Mouse (Mus musculus) cerebellum, adult 2 months (tissue): ENCODE data around the gene Bmp2k.

ENCODE experiments used
- CTCF ChIP-seq: fragments of 200-500 bp; IDR thresholded peaks from 2 replicates; pipeline ENCODE4 v1.5.1; 2011; ENCODE audit warnings: low read depth, mild to moderate bottlenecking, control low read depth, low read length, moderate library complexity, borderline replicate concordance; ENCODE audit not compliant: insufficient read depth
- POLR2A ChIP-seq: fragments of 200-500 bp; IDR thresholded peaks from 2 replicates; pipeline ENCODE4 v1.6.1; 2011; ENCODE audit warnings: low read length, control low read depth, borderline replicate concordance; ENCODE audit not compliant: insufficient read depth

- TF ChIP-seq CTCF (no peak), POLR2A (no peak)
Measured at GRCm38 (mm10) chr5:97090034-97090784, 92.7 kb downstream of the Bmp2k start.
